Mouse (Mus musculus) heart, embryonic 14.5 days (tissue): Measurements from ENCODE around the gene Hip1r. TPM values are rescaled to one million over a fixed set of nuclear protein-coding genes. Genes with fewer than 3 reads are reported as not detected.
A peak's percentile ranks its signal among the peaks of the same experiment; 100 is the strongest.

Experiments used
- ATAC-seq: fragments of 200-750 bp; cut with Nextera tagmentation; 2 replicates; pipeline ENCODE4 v1.8.0; 2017; ENCODE audit warnings: low read depth, moderate TSS enrichment; ENCODE audit not compliant: insufficient number of reproducible peaks, insufficient read depth, low FRiP score
- H3K27ac ChIP-seq, 2 experiments: fragments of 200-500 bp in 1 of 2; fragments of 300-500 bp in 1 of 2; sonication (generic) in 1 of 2; replicated peaks in 1 of 2; 2 replicates each; pipeline ENCODE4 v1.5.1; 2012 to 2014; ENCODE audit warnings: low read depth in 2 of 2, low read length in 2 of 2, control low read depth in 1 of 2, mild to moderate bottlenecking in 1 of 2, mixed read lengths in 1 of 2; ENCODE audit not compliant: control insufficient read depth in 1 of 2, insufficient read depth in 1 of 2
- H3K27me3 ChIP-seq: fragments of 300-500 bp; sonication (generic); 2 replicates; pipeline ENCODE4 v1.6.1; 2014; ENCODE audit warnings: mild to moderate bottlenecking, low read length, control low read depth; ENCODE audit not compliant: control insufficient read depth, insufficient read depth
- H3K36me3 ChIP-seq: fragments of 300-500 bp; sonication (generic); 2 replicates; pipeline ENCODE4 v1.6.1; 2014; ENCODE audit warnings: mild to moderate bottlenecking, control low read depth, low read length, mixed read lengths; ENCODE audit not compliant: control insufficient read depth, insufficient read depth
- H3K4me1 ChIP-seq, 2 experiments: fragments of 200-500 bp in 1 of 2; fragments of 300-500 bp in 1 of 2; sonication (generic) in 1 of 2; 2 replicates each; pipeline ENCODE4 v1.6.1; 2012 to 2014; ENCODE audit warnings: low read length in 2 of 2, control low read depth in 1 of 2, mixed read lengths in 1 of 2; ENCODE audit not compliant: control insufficient read depth in 2 of 2, insufficient read depth in 2 of 2
- H3K4me2 ChIP-seq: fragments of 300-500 bp; sonication (generic); 2 replicates; pipeline ENCODE4 v1.6.1; 2014; ENCODE audit warnings: mild to moderate bottlenecking, low read length
- H3K4me3 ChIP-seq, 2 experiments: fragments of 200-500 bp in 1 of 2; fragments of 300-500 bp in 1 of 2; sonication (generic) in 1 of 2; 2 replicates each; pipeline ENCODE4 v1.5.1; 2012 to 2014; ENCODE audit warnings: low read length in 2 of 2, mild to moderate bottlenecking in 2 of 2, control low read depth in 1 of 2, low read depth in 1 of 2, moderate library complexity in 1 of 2; ENCODE audit not compliant: control insufficient read depth in 1 of 2, insufficient read depth in 1 of 2
- H3K9ac ChIP-seq: fragments of 300-500 bp; sonication (generic); 2 replicates; pipeline ENCODE4 v1.6.1; 2014; ENCODE audit warnings: mild to moderate bottlenecking, low read length
- H3K9me3 ChIP-seq: fragments of 300-500 bp; sonication (generic); 2 replicates; pipeline ENCODE4 v1.6.1; 2016; ENCODE audit warnings: low read length, control low read depth; ENCODE audit not compliant: control insufficient read depth
- WGBS: fragments of 180-500 bp; shearing (Covaris S2); extraction: QIAGEN DNeasy Blood & Tissue Kit; methylation state at CpG from one replicate; pipeline ENCODE4 v1.1.7; 2014; 5-methylcytosine and 5-hydroxymethylcytosine counted together
- polyA plus RNA-seq: library from polyadenylated mRNA; unstranded; fragments of >200 nt; fragmentation: Nextera tagmentation; extraction: Ambion mirVana; gene quantifications from 2 replicates; pipeline ENCODE4 v1.2.1, GENCODE M21; 2014

The Hip1r gene
- polyA plus RNA-seq, 1 experiment from 2014 or later = 5.3 TPM

GRCm38 (mm10) chr5:124025146-124025545 is 51.7 kb downstream of the Hip1r start:
- Histone ChIP-seq H3K27ac (peak overlapping the region in 1 of 2 experiments; percentile 85; a peak in 2 of 4 replicates), H3K4me2 (peak overlapping the region; percentile 19; the same call in 1 of the 2 replicates), H3K4me1 (peaks cover 52 to 83% of the 10 kb centered on the region in 2 experiments), H3K36me3 (peaks cover 13% of the 10 kb centered on the region), H3K9me3 (no peaks in the 10 kb centered on the region), H3K9ac (peak overlapping the region; percentile 62; the same call in 1 of the 2 replicates), H3K27me3 (no peaks in the 10 kb centered on the region), H3K4me3 (no peak overlapping the region)
- 77% methylated on average over 9 of the region's 9 CpGs for WGBS
- no peak for ATAC-seq

GRCm38 (mm10) chr5:124025587-124026441 is 52.4 kb downstream of the Hip1r start:
- Histone ChIP-seq H3K9ac (peak overlapping the region; percentile 49), H3K4me2 (peak overlapping the region; percentile 47)

GRCm38 (mm10) chr5:124026568-124026967 is 53.1 kb downstream of the Hip1r start:
- no peaks in the 10 kb centered on the region for H3K27me3 ChIP-seq
- H3K4me1 ChIP-seq = peaks cover 50 to 82% of the 10 kb centered on the region in 2 experiments
- peaks cover 5% of the 10 kb centered on the region; the same call in 1 of the 2 replicates for H3K36me3 ChIP-seq
- peak overlapping the region; percentile 69 to 85 for H3K27ac ChIP-seq
- ATAC-seq = no peak
- H3K4me2 ChIP-seq = peak overlapping the region; percentile 47
- H3K4me3 ChIP-seq = no peak overlapping the region
- H3K9ac ChIP-seq = peak overlapping the region; percentile 49; the same call in 1 of the 2 replicates
- WGBS = 68% methylated on average over 5 of the region's 5 CpGs
- H3K9me3 ChIP-seq = no peaks in the 10 kb centered on the region

More at GRCm38 (mm10) chr5:124025587-124026441, 52.4 kb downstream of the Hip1r start:
- H3K27me3 ChIP-seq = no peaks in the 10 kb centered on the region
- 0 out of 2 replicates have a peak, but pooled peaks have one; percentile 24 for ATAC-seq
- H3K9me3 ChIP-seq = no peaks in the 10 kb centered on the region
- peaks cover 12% of the 10 kb centered on the region for H3K36me3 ChIP-seq
- H3K4me3 ChIP-seq = no peak overlapping the region
- 43% methylated on average over 15 of the region's 15 CpGs for WGBS
- peak overlapping the region; percentile 69 to 85 for H3K27ac ChIP-seq
- peaks cover 50 to 82% of the 10 kb centered on the region in 2 experiments for H3K4me1 ChIP-seq

- Histone ChIP-seq H3K9ac (peak overlapping the region; percentile 70), H3K27ac (peak overlapping the region; percentile 93), H3K4me2 (peak overlapping the region; percentile 81), H3K27me3 (no peaks in the 10 kb centered on the region), H3K9me3 (no peaks in the 10 kb centered on the region), H3K36me3 (0 out of 2 replicates have a peak, but pooled peaks cover 2% of the 10 kb centered on the region), H3K4me3 (peak overlapping the region; percentile 20 to 25), H3K4me1 (peaks cover 48 to 73% of the 10 kb centered on the region in 2 experiments)
- ATAC-seq = no peak
- 16% methylated on average over 19 of the region's 19 CpGs for WGBS
These were observed 54.5 kb downstream of the Hip1r start for GRCm38 (mm10) chr5:124027702-124028470.

GRCm38 (mm10) chr5:124028680-124029079 is 55.3 kb downstream of the Hip1r start:
- 18% methylated on average over 7 of the region's 7 CpGs for WGBS
- no peak for ATAC-seq
- Histone ChIP-seq H3K4me3 (peak overlapping the region; percentile 7 to 25; a peak in 2 of 4 replicates), H3K4me2 (peak overlapping the region; percentile 81), H3K9ac (peak overlapping the region; percentile 70), H3K4me1 (peaks cover 48 to 65% of the 10 kb centered on the region in 2 experiments), H3K27ac (peak overlapping the region; percentile 93 to 97), H3K27me3 (no peaks in the 10 kb centered on the region), H3K9me3 (no peaks in the 10 kb centered on the region), H3K36me3 (0 out of 2 replicates have a peak, but pooled peaks cover 2% of the 10 kb centered on the region)

GRCm38 (mm10) chr5:124029220-124030035 is 56.0 kb downstream of the Hip1r start:
- Histone ChIP-seq H3K36me3 (0 out of 2 replicates have a peak, but pooled peaks cover 2% of the 10 kb centered on the region), H3K27ac (peak overlapping the region; percentile 2 to 97; a peak in 2 of 4 replicates), H3K27me3 (no peaks in the 10 kb centered on the region), H3K4me2 (peak overlapping the region; percentile 81), H3K9me3 (no peaks in the 10 kb centered on the region), H3K4me3 (peak overlapping the region; percentile 8 to 78; a peak in 3 of 4 replicates), H3K4me1 (peaks cover 47 to 60% of the 10 kb centered on the region in 2 experiments), H3K9ac (peak overlapping the region; percentile 95)
- ATAC-seq = no peak
- 52% methylated on average over 19 of the region's 19 CpGs for WGBS
